8 mouse cellular contexts compared by ENCODE assay signal in the genomic region with DNA sequence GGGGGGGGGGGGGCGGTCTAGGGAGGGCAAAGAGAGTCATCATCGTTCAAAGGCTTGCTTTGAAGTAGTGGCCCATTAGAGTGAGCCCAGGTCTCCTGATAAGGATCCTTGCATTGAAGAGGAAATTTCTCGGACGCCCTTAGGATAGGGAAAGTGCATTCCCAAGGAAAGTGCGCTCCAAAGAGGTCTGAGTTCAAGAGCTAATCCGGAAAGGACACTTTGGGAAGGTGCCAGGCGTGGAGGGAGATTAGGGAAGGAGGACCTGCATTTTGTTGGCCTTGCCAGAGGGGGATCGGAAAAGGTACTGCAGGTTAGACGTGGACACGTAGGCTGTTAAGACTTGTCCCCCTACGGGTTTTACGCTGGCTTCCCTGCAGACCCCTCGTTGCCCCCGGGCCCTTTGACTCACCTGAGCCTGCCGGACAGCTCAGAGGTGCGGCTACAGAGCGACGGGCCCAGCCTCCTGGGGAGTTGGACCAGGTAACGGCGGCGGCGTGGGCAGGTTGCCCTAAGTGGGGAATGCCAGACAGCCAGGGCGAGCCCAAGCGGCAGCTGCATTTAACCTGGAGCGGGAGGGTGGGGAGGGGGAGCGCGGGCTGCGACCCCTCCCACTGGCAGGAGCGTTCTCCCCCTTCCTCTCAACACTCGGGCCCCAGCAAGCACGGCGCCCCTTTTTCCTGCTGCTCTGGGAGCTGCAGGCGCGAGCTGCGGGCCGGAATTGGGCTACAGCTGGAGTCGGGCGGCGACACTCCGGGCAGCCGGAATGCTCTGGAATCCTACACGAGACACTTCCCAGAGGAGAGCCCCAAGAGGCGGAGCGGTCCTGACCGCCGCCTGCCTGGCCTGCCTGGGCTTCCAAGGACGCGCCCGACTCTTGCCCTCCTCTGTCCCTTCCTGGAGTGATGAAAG. TPM values are rescaled to one million over a fixed set of nuclear protein-coding genes. Genes with fewer than 3 reads are reported as not detected.
DNase-seq lines count a peak whose midpoint lies in the region; ATAC-seq lines count a peak whose summit lies in the region.

No protein-coding gene starts in this region.

- under 1% methylated on average over 42 of the region's 49 CpGs for WGBS in hindbrain, embryonic 16.5 days
- 1% methylated on average over 49 of the region's 49 CpGs for WGBS in liver, embryonic 11.5 days
- WGBS in neural tube, embryonic 11.5 days, result under 1% methylated on average over 45 of the region's 49 CpGs

- no peak for ATAC-seq in hindbrain, embryonic 16.5 days
- ATAC-seq in liver, embryonic 11.5 days (replicated peaks; ENCODE audit: low FRiP score), result no peak
- no peak for ATAC-seq in neural tube, embryonic 11.5 days (ENCODE audit: insufficient read depth, low FRiP score, low TSS enrichment)

- peak overlapping the region; percentile 53 for H3K4me2 ChIP-seq in hindbrain, embryonic 16.5 days (ENCODE audit: low read length)
- H3K4me2 ChIP-seq in liver, embryonic 11.5 days, result peak overlapping the region; percentile 52
- peak overlapping the region; percentile 36 for H3K4me2 ChIP-seq in neural tube, embryonic 11.5 days (ENCODE audit: low read depth)

- H3K4me1 ChIP-seq in hindbrain, embryonic 16.5 days (ENCODE audit: control insufficient read depth, insufficient read depth, low read depth, low read length), result peaks cover 9% of the 10 kb centered on the region
- H3K4me1 ChIP-seq in liver, embryonic 11.5 days (replicated peaks; ENCODE audit: control insufficient read depth, insufficient read depth, low read length), result peaks cover 2% of the 10 kb centered on the region; the same call in 1 of the 2 replicates
- peaks cover 5% of the 10 kb centered on the region; the same call in 1 of the 2 replicates for H3K4me1 ChIP-seq in neural tube, embryonic 11.5 days (ENCODE audit: control insufficient read depth, insufficient read depth, low read length)

- H3K4me3 ChIP-seq in hindbrain, embryonic 16.5 days (ENCODE audit: low read length), result peak overlapping the region; percentile 23
- peak overlapping the region; percentile 33 for H3K4me3 ChIP-seq in liver, embryonic 11.5 days (ENCODE audit: low read depth, low read length)
- peak overlapping the region; percentile 19 for H3K4me3 ChIP-seq in neural tube, embryonic 11.5 days (ENCODE audit: low read depth, low read length)

- no peaks in the 10 kb centered on the region for H3K36me3 ChIP-seq in hindbrain, embryonic 16.5 days (ENCODE audit: control insufficient read depth, insufficient read depth, low read length)
- no peaks in the 10 kb centered on the region for H3K36me3 ChIP-seq in liver, embryonic 11.5 days (ENCODE audit: control insufficient read depth, insufficient read depth, low read length)
- H3K36me3 ChIP-seq in neural tube, embryonic 11.5 days (ENCODE audit: control insufficient read depth, insufficient read depth, low read length), result no peaks in the 10 kb centered on the region

- H3K9me3 ChIP-seq in hindbrain, embryonic 16.5 days (ENCODE audit: control insufficient read depth, low read length), result no peaks in the 10 kb centered on the region
- no peaks in the 10 kb centered on the region for H3K9me3 ChIP-seq in liver, embryonic 11.5 days (ENCODE audit: control insufficient read depth, low read length)
- no peaks in the 10 kb centered on the region for H3K9me3 ChIP-seq in neural tube, embryonic 11.5 days (ENCODE audit: control insufficient read depth, low read length)

- H3K9ac ChIP-seq in hindbrain, embryonic 16.5 days (ENCODE audit: low read depth, low read length), result peak overlapping the region; percentile 35
- no peak overlapping the region for H3K9ac ChIP-seq in liver, embryonic 11.5 days (ENCODE audit: low read depth, low read length)
- no peak overlapping the region; the same call in 1 of the 2 replicates for H3K9ac ChIP-seq in neural tube, embryonic 11.5 days (ENCODE audit: low read length)

- intact Hi-C loops in left cerebral cortex, postnatal 4 days (cut with DNase I), result no loop called here

- DNase-seq in embryo, embryonic 9.5 days (ENCODE audit: extremely low spot score), result peak; percentile 58
- peak; percentile 45 for DNase-seq in gastrocnemius, postnatal 25 days
- no peak for DNase-seq in liver, embryonic 11.5 days (ENCODE audit: low spot score)
- DNase-seq in neural tube, embryonic 11.5 days (ENCODE audit: low spot score), result peak; percentile 45
- DNase-seq in right cerebral cortex, postnatal 4 days, result no peak
- no peak for DNase-seq in cerebellum, adult 9-11 months
- no peak for DNase-seq in left cerebral cortex, postnatal 4 days

- H3K27ac ChIP-seq in hindbrain, embryonic 16.5 days (ENCODE audit: low read depth, low read length), result no peak overlapping the region
- no peak overlapping the region for H3K27ac ChIP-seq in liver, embryonic 11.5 days (ENCODE audit: low read depth, low read length)
- no peak overlapping the region for H3K27ac ChIP-seq in neural tube, embryonic 11.5 days (ENCODE audit: low read depth, low read length)

- H3K27me3 ChIP-seq in hindbrain, embryonic 16.5 days (replicated peaks; ENCODE audit: control insufficient read depth, insufficient read depth, low read length), result peaks cover 71% of the 10 kb centered on the region
- H3K27me3 ChIP-seq in liver, embryonic 11.5 days (replicated peaks; ENCODE audit: control insufficient read depth, insufficient read depth, low read length), result peaks cover 99% of the 10 kb centered on the region
- H3K27me3 ChIP-seq in neural tube, embryonic 11.5 days (ENCODE audit: control insufficient read depth, insufficient read depth, low read length), result peaks cover 95% of the 10 kb centered on the region

RNA-seq across cellular contexts. Expression of gene Matn4, which starts 0.6 kb away (rescaled TPM):
- total RNA-seq in gastrocnemius, postnatal 25 days (2021), result 1 to 10 TPM; 1.0 to 2.3 TPM
- polyA plus RNA-seq in hindbrain, embryonic 16.5 days (2015; fragmentation: Nextera tagmentation; extraction: Ambion mirVana), result 3.8 TPM in 2 replicates
- polyA plus RNA-seq in liver, embryonic 11.5 days (2014; fragmentation: Nextera tagmentation; extraction: Ambion mirVana), result 0.14 and 0.32 TPM in 2 replicates
- 0.48 and 0.61 TPM in 2 replicates for polyA plus RNA-seq in neural tube, embryonic 11.5 days (2014; fragmentation: Nextera tagmentation; extraction: Ambion mirVana)
- 1 to 10 TPM; 9.6 to 9.8 TPM for total RNA-seq in left cerebral cortex, postnatal 4 days (2021)

RNA-seq across cellular contexts. Expression of gene Rbpjl, which starts 1.4 kb away (rescaled TPM):
- total RNA-seq in gastrocnemius, postnatal 25 days (2021), result not detected
- polyA plus RNA-seq in hindbrain, embryonic 16.5 days (2015; fragmentation: Nextera tagmentation; extraction: Ambion mirVana), result 0.06 and 0.15 TPM in 2 replicates
- polyA plus RNA-seq in liver, embryonic 11.5 days (2014; fragmentation: Nextera tagmentation; extraction: Ambion mirVana), result 0.04 and 0.12 TPM in 2 replicates
- not detected in 2 replicates for polyA plus RNA-seq in neural tube, embryonic 11.5 days (2014; fragmentation: Nextera tagmentation; extraction: Ambion mirVana)
- total RNA-seq in left cerebral cortex, postnatal 4 days (2021), result under 1 TPM; 0.24 to 0.40 TPM

RNA-seq across cellular contexts. Expression of gene Slpi, which starts 15.4 kb away (rescaled TPM):
- not detected for total RNA-seq in gastrocnemius, postnatal 25 days (2021)
- polyA plus RNA-seq in hindbrain, embryonic 16.5 days (2015; fragmentation: Nextera tagmentation; extraction: Ambion mirVana), result 0.66 and 0.75 TPM in 2 replicates
- 9.4 and 11.6 TPM in 2 replicates for polyA plus RNA-seq in liver, embryonic 11.5 days (2014; fragmentation: Nextera tagmentation; extraction: Ambion mirVana)
- 1.1 and 1.3 TPM in 2 replicates for polyA plus RNA-seq in neural tube, embryonic 11.5 days (2014; fragmentation: Nextera tagmentation; extraction: Ambion mirVana)
- under 1 TPM in 1 of 2 experiments, not detected in 1; 0.94 TPM for total RNA-seq in left cerebral cortex, postnatal 4 days (2021)

RNA-seq across cellular contexts. Expression of gene Sdc4, which starts 39.4 kb away (rescaled TPM):
- total RNA-seq in gastrocnemius, postnatal 25 days (2021), result 10 to 100 TPM; 28.0 to 62.1 TPM
- 13.0 and 15.3 TPM in 2 replicates for polyA plus RNA-seq in hindbrain, embryonic 16.5 days (2015; fragmentation: Nextera tagmentation; extraction: Ambion mirVana)
- polyA plus RNA-seq in liver, embryonic 11.5 days (2014; fragmentation: Nextera tagmentation; extraction: Ambion mirVana), result 38.9 and 39.2 TPM in 2 replicates
- 11.0 and 11.5 TPM in 2 replicates for polyA plus RNA-seq in neural tube, embryonic 11.5 days (2014; fragmentation: Nextera tagmentation; extraction: Ambion mirVana)
- total RNA-seq in left cerebral cortex, postnatal 4 days (2021), result 10 to 100 TPM in 1 of 2 experiments, 1 to 10 TPM in 1; 9.6 to 12.6 TPM

RNA-seq across cellular contexts. Expression of gene Sys1, which starts 52.4 kb away (rescaled TPM):
- total RNA-seq in gastrocnemius, postnatal 25 days (2021), result 10 to 100 TPM; 17.2 to 20.2 TPM
- polyA plus RNA-seq in hindbrain, embryonic 16.5 days (2015; fragmentation: Nextera tagmentation; extraction: Ambion mirVana), result 89.7 and 95.6 TPM in 2 replicates
- polyA plus RNA-seq in liver, embryonic 11.5 days (2014; fragmentation: Nextera tagmentation; extraction: Ambion mirVana), result 49.1 and 52.8 TPM in 2 replicates
- polyA plus RNA-seq in neural tube, embryonic 11.5 days (2014; fragmentation: Nextera tagmentation; extraction: Ambion mirVana), result 64.2 and 64.4 TPM in 2 replicates
- 10 to 100 TPM; 42.5 to 45.8 TPM for total RNA-seq in left cerebral cortex, postnatal 4 days (2021)

Comparison
In these comparisons a context has a peak if more than half of its experiments do, and no peak if none do; other contexts are left out.
1. DNase-seq: peak in embryo, embryonic 9.5 days (single experiment), gastrocnemius, postnatal 25 days (single experiment) and neural tube, embryonic 11.5 days (single experiment); none in liver, embryonic 11.5 days (single experiment), right cerebral cortex, postnatal 4 days (single experiment), cerebellum, adult 9-11 months (single experiment) and left cerebral cortex, postnatal 4 days (single experiment).
2. Peak in every context shown above with its lines, with median percentiles within 50 percentile points of each other: H3K4me2 ChIP-seq and H3K4me3 ChIP-seq.